Mouse (Mus musculus) embryonic facial prominence, embryonic 10.5 days (tissue): ENCODE results near the gene Atp5s. TPM values are rescaled to one million over a fixed set of nuclear protein-coding genes. Genes with fewer than 3 reads are reported as not detected.

ENCODE experiments used
- DNase-seq: peaks from one replicate; pipeline ENCODE4 v3.0.0-alpha.2; 2017; ENCODE audit warnings: low spot score
- H3K27ac ChIP-seq: fragments of 300-500 bp; sonication (generic); replicated peaks from 2 replicates; pipeline ENCODE4 v1.5.1; 2016; ENCODE audit warnings: mild to moderate bottlenecking
- H3K27me3 ChIP-seq: fragments of 300-500 bp; sonication (generic); replicated peaks from 2 replicates; pipeline ENCODE4 v1.6.1; 2016; ENCODE audit warnings: low read depth, mild to moderate bottlenecking; ENCODE audit not compliant: poor library complexity, severe bottlenecking
- H3K36me3 ChIP-seq: fragments of 300-500 bp; sonication (generic); replicated peaks from 2 replicates; pipeline ENCODE4 v1.6.1; 2016; ENCODE audit warnings: mild to moderate bottlenecking, moderate library complexity
- H3K4me1 ChIP-seq: fragments of 300-500 bp; sonication (generic); 2 replicates; pipeline ENCODE4 v1.6.1; 2016
- H3K4me3 ChIP-seq: fragments of 300-500 bp; sonication (generic); 2 replicates; pipeline ENCODE4 v1.5.1; 2016; ENCODE audit warnings: mild to moderate bottlenecking, moderate library complexity
- H3K9me3 ChIP-seq: fragments of 300-500 bp; sonication (generic); 2 replicates; pipeline ENCODE4 v1.6.1; 2016; ENCODE audit warnings: mild to moderate bottlenecking
- WGBS: fragments of 180-500 bp; shearing (Covaris S2); methylation state at CpG from one replicate; pipeline ENCODE4 v1.1.7; 2016; 5-methylcytosine and 5-hydroxymethylcytosine counted together
- polyA plus RNA-seq: library from polyadenylated mRNA; unstranded; fragments of >200 nt; fragmentation: Nextera tagmentation; extraction: Ambion mirVana; gene quantifications from 2 replicates; pipeline ENCODE4 v1.2.1, GENCODE M21; 2016

Gene Atp5s
- polyA plus RNA-seq, 1 experiment from 2014 or later: 24.4 TPM

DNA sequence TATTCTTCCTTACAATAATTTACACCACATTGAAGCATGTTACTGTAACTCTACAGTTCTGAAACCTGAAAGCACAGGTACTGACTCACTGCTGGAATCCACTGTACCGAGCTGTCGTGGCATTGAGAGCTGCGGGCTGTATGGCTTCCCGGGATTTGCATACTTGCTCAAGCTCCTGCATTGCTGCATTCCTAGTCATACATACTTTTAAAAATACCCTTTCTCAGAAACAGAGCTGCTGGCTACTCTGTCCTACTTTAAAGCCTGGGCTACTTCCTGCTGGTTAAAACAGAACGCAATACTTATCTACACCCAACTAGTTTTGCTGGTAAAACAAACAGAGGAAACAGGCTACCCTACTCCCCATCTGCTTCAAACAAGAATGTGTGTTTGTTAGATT, 19.4 kb downstream of the Atp5s start:
- Histone ChIP-seq H3K27me3 (no peaks in the 10 kb centered on the region), H3K9me3 (no peaks in the 10 kb centered on the region), H3K36me3 (no peaks in the 10 kb centered on the region), H3K4me3 (no peak overlapping the region), H3K27ac (no peak overlapping the region), H3K4me1 (peaks cover 8% of the 10 kb centered on the region)
- DNase-seq: no peak
- 84% methylated on average over 5 of the region's 5 CpGs for WGBS

DNA sequence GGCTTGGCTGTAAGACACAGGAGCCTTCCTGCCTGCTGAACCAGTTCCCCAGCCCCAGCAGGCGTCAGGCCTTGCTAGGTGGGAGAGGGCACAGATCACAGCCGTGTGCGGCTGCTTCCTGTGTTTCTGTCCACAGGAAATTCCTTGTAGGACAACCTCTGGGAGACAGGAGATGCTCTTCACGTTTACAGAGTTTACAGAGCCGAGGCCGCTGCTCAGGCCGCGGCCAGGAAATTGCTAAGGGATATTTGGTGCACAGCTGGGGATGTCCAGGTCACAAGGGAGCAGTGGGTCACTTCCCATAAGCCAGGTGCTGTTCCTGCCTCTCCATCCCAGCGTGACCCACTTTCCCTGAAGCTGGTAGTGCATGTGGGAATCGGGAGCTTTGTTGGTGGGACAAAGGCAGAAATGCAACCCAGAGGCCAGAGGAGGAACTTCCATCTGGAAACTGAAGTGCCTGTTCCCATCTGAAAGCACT, 27.2 kb downstream of the Atp5s start:
- Histone ChIP-seq H3K4me1 (peaks cover 21% of the 10 kb centered on the region), H3K27me3 (no peaks in the 10 kb centered on the region), H3K27ac (peak overlapping the region; percentile 79), H3K9me3 (no peaks in the 10 kb centered on the region), H3K36me3 (no peaks in the 10 kb centered on the region), H3K4me3 (no peak overlapping the region)
- peak; percentile 68 for DNase-seq
- WGBS: 16% methylated on average over 10 of the region's 10 CpGs

DNA sequence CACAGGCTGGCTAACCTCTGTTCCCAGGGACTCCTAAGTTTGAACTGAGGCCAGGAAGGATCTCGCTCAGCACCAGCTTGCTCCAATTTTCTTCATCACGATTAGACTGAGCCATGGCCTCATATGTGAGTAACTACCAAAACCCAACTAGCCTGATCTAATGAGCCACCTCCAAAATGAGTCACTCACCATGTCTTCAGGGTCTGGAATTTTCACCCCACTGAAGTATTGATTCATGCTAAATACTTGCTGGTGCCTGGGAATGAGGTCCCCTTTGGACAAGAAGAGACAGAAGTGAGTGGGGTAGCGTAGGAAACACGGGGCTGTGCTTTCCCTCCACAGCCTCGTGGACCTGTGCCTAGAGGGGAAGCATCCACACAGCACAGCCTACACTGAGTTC, 29.2 kb downstream of the Atp5s start:
- H3K27ac ChIP-seq: no peak overlapping the region
- no peak for DNase-seq

DNA sequence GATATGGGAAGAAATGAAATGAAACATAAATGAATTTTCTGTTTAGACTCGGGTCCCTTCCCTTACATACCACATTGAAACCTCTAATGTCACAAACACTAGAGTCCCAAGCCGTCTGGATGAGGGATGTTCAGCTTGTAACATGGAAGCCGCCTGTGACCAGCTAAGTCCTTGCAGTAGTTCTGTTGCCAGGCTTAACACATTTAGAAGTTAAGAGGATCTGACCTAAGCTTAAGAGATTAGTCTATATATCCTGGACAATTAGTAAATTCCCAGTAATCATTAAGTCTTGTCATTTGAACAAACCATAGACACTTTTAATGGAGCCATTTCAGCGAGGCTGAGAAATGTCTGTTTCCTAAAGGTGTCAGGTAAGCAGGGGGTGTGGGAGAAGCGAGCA, 31.3 kb downstream of the Atp5s start:
- Histone ChIP-seq H3K27ac (no peak overlapping the region), H3K4me1 (peaks cover 44% of the 10 kb centered on the region), H3K4me3 (no peak overlapping the region), H3K36me3 (no peaks in the 10 kb centered on the region), H3K27me3 (no peaks in the 10 kb centered on the region), H3K9me3 (no peaks in the 10 kb centered on the region)
- 78% methylated on average over 5 of the region's 5 CpGs for WGBS
- no peak for DNase-seq

More for the DNA sequence above, 29.2 kb downstream of the Atp5s start:
- no peaks in the 10 kb centered on the region for H3K36me3 ChIP-seq
- H3K4me1 ChIP-seq: peaks cover 36% of the 10 kb centered on the region
- 87% methylated on average over 5 of the region's 5 CpGs for WGBS
- H3K4me3 ChIP-seq: no peak overlapping the region
- H3K9me3 ChIP-seq: no peaks in the 10 kb centered on the region
- no peaks in the 10 kb centered on the region for H3K27me3 ChIP-seq

DNA sequence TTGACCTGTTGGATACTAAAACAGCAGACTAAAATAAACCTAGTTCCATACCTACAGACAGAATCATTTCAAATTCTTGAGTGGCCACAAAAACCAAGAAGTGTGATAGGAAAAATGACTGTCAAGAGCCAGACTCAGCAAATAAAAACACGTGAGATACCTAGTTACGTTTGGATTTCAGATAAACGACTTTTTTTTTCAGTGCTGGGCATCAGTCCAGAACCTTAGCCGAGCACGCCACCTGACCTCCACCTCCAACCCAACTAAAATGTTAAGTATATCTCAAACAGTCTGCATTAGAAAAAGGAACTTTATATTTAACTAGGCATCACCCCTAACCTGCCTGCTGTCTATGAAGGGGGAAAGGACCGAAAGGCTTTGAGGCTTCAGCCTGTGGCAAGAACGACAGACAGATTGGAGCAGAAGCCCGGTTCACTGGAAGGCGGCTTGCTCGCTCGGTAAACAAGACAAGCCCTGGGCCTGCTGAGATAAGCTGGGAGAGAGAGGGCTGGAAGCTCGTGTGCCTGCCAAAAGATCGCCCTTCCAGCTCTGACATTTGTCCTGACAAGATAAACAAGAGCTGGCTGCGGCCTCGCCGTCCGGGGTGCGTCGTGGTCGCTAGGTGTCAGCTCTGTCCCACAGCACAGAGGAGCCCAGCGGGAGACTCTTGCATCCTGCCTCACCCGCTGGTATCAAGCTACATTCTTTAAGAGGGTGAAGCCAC, 32.8 kb downstream of the Atp5s start:
- peak overlapping the region; percentile 66 for H3K27ac ChIP-seq
- peak; percentile 82 for DNase-seq
- no peaks in the 10 kb centered on the region for H3K36me3 ChIP-seq
- no peaks in the 10 kb centered on the region for H3K27me3 ChIP-seq
- peak overlapping the region; percentile 48 for H3K4me3 ChIP-seq
- no peaks in the 10 kb centered on the region for H3K9me3 ChIP-seq
- H3K4me1 ChIP-seq: peaks cover 35% of the 10 kb centered on the region
- 18% methylated on average over 22 of the region's 22 CpGs for WGBS

DNA sequence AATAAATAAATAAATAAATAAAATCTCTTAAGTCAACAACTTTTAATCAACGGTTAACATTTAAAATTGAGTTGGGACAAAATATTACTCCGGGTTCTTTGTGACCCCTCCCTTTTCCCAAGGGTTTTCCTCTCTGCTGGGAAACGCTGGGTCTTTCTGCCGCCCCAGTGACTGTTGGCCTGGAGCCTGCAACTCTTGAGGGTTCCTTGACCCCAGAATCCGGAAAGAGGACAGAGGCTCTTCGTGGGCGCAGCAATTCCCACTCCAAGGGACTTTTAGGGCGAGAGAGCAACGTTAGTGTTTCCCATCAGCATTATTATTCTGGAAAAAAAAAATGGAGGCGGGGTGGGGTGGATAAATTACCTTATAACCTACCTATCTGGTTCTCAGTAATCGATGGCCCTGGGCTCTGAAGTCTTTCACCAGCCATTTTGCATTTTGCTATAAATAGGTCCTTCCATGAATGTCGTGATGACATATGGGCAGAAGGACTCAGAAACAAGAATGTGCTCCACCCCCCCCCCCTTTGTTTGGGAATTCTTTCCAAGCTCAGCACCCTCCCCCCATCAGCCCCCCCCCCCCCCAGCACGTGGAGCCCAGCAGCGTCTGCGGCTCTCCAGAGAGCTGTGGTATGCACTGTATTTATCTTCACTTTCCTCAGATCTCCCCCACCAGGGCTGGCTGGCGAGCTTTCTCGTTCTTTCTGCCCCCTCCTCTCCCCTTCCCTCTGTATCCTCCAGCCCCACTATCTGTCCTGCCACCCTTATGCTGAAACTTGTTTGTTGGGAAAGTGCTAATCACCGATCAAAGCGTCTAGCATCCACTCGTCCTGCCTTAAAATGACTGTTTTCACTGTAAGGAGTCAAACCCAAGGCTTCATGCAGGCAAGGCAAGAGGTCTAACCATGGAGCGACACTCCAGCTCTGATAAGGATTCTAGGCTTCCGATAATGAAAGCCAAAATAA, 33.8 kb downstream of the Atp5s start:
- H3K27ac ChIP-seq: peak overlapping the region; percentile 80
- peaks cover 35% of the 10 kb centered on the region for H3K4me1 ChIP-seq
- no peaks in the 10 kb centered on the region for H3K36me3 ChIP-seq
- peak overlapping the region; percentile 48 for H3K4me3 ChIP-seq
- no peaks in the 10 kb centered on the region for H3K9me3 ChIP-seq
- DNase-seq: peak; percentile 62
- 9% methylated on average over 22 of the region's 22 CpGs for WGBS
- H3K27me3 ChIP-seq: no peaks in the 10 kb centered on the region

DNA sequence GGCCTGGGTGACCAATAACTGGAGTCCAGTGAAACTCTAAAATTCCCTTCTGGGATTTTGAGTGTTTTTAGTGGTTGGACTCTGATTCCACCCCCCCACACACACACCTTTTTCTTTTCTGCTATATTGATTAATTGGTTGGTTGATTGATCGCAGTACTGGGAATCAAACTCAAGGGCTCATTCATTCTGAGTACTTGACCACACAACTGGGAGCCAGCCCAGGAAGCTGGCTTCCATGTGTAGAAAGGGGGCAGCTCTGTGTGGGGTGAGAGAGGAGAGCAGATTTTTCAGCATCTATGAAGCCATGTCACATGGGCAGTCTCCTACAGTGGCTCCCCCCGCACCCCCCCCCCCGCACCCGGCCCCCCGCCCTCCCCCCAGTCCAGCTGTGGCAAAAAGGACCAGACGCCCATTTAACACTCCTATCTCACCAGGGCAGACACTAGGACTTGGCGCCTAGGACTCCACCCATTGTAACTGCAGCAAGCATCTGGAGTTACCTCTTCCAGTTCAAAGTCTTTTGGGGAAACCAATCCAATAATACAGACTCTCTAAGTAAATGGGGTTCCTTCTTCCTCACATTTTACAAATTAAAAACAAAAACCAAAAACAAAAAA, 34.6 kb downstream of the Atp5s start:
- Histone ChIP-seq H3K4me1 (peaks cover 28% of the 10 kb centered on the region), H3K27ac (peak overlapping the region; percentile 80), H3K9me3 (no peaks in the 10 kb centered on the region), H3K36me3 (no peaks in the 10 kb centered on the region), H3K4me3 (0 out of 2 replicates have a peak overlapping the region, but pooled peaks have one; percentile 48), H3K27me3 (no peaks in the 10 kb centered on the region)
- DNase-seq: no peak
- 58% methylated on average over 7 of the region's 7 CpGs for WGBS

DNA sequence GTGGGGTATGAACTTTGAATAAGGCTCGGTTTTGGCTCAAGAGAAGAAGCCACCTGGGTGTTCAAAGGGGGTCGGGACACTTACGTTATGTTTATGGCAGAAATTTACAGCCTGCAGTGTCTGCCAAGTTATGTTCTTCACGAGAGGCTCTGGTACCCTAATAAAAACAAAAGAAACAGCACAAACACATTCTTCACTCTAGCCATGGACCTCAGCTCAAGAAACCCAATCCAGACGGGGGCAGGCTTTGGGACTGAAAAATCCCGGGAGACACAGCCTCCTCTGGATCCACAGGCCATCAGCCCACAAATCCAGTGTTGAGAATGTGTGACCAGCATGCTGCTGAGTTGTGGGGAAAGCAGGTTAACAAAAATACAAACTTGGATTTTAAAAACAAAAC, 35.3 kb downstream of the Atp5s start:
- H3K4me1 ChIP-seq: peaks cover 28% of the 10 kb centered on the region
- 72% methylated on average over 6 of the region's 6 CpGs for WGBS
- DNase-seq: no peak
- no peaks in the 10 kb centered on the region for H3K27me3 ChIP-seq
- H3K27ac ChIP-seq: 0 out of 2 replicates have a peak overlapping the region, but pooled peaks have one; percentile 26
- no peaks in the 10 kb centered on the region for H3K9me3 ChIP-seq
- H3K36me3 ChIP-seq: no peaks in the 10 kb centered on the region
- no peak overlapping the region for H3K4me3 ChIP-seq

DNA sequence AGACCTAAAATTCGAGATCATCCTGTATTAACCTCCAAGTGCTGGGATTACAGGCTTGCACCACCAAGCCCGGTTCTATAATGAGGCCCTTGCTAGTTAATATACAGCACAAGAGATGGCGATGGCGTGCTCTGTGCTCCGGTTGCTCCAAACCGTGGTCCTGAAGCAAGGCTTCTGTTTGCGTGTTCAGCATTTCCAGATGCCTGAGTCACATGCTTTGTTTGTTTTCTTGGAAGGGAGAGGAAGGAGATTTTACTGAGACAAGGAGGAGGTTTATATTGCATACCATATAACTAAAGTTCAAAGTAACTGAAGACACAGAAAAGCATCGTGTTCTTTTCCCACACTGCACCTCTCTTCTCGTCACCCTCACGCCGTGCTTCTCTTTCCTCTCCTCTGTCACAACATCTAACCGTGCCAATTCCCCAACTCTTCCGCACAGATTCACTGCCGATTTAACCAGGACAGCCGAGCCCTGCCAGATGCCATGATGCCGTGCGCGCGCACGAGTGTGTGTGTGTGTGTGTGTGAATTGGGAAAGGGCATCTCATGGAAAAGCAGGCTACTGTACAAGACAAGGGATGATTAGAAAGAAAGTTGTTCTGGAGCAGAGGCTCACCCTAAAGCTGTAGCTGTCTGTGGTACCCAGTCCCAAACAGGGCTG, 36.1 kb downstream of the Atp5s start:
- no peaks in the 10 kb centered on the region for H3K9me3 ChIP-seq
- no peak overlapping the region for H3K4me3 ChIP-seq
- H3K4me1 ChIP-seq: peaks cover 32% of the 10 kb centered on the region
- no peak for DNase-seq
- H3K36me3 ChIP-seq: no peaks in the 10 kb centered on the region
- WGBS: 89% methylated on average over 20 of the region's 20 CpGs
- H3K27me3 ChIP-seq: no peaks in the 10 kb centered on the region
- no peak overlapping the region for H3K27ac ChIP-seq

DNA sequence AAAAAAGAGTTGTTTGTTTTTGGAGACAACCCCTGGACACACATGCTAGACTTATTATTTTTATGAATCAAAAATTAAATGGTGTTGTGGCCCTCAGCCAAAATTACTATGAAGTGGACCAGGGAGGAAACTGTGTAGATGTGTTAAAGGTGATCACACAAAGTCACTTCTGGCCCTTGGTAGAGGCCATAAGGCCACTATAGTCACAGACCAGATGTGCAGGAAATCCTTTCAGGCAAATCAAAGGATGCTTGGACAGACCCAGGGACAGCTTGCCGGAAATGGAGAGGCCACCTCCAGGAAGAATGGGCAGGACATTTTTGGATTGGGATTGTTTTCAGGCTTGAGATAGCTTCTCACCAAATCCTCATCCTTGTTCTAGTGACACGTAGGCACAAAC, 36.9 kb downstream of the Atp5s start:
- Histone ChIP-seq H3K4me1 (peaks cover 32% of the 10 kb centered on the region), H3K4me3 (no peak overlapping the region), H3K9me3 (no peaks in the 10 kb centered on the region), H3K27ac (no peak overlapping the region), H3K36me3 (no peaks in the 10 kb centered on the region), H3K27me3 (no peaks in the 10 kb centered on the region)
- DNase-seq: no peak
- 58% methylated on average over 2 of the region's 2 CpGs for WGBS

DNA sequence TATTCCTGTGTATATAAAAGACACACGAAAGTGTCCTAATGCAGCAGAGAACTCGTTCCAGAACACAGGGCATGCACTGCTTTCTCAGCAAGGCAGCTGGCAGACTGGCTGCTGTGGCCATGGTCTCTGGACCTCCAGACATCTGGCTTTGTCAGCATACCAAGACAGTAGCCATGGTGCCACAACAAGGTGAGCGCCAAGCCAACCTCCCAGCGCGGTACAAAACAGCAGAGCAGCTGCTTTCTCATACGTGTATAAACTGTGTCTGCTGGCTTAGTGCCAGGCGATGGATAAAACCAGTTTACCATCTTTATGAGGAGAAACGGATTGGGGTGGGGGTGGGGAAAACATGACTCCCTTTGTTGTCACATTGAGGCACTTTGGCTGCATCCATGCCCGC, 40.8 kb downstream of the Atp5s start:
- H3K27ac ChIP-seq: no peak overlapping the region
- WGBS: 88% methylated on average over 9 of the region's 9 CpGs
- H3K4me1 ChIP-seq: peaks cover 19% of the 10 kb centered on the region
- no peaks in the 10 kb centered on the region for H3K36me3 ChIP-seq
- H3K27me3 ChIP-seq: no peaks in the 10 kb centered on the region
- H3K9me3 ChIP-seq: no peaks in the 10 kb centered on the region
- H3K4me3 ChIP-seq: no peak overlapping the region
- DNase-seq: no peak
